Mouse (Mus musculus) kidney, embryonic 14.5 days (tissue): ENCODE results near the gene Myo5a. TPM values are rescaled to one million over a fixed set of nuclear protein-coding genes. Genes with fewer than 3 reads are reported as not detected.
A peak's percentile ranks its signal among the peaks of the same experiment; 100 is the strongest.

Experiments used
- ATAC-seq: fragments of 200-750 bp; cut with Nextera tagmentation; 2 replicates; pipeline ENCODE4 v1.8.0; 2017; ENCODE audit warnings: moderate number of reproducible peaks, mild to moderate bottlenecking, moderate TSS enrichment, moderate library complexity; ENCODE audit not compliant: low FRiP score, low TSS enrichment
- H3K27ac ChIP-seq: fragments of 300-500 bp; sonication (generic); 2 replicates; pipeline ENCODE4 v1.5.1; 2014; ENCODE audit warnings: low read depth, mild to moderate bottlenecking, low read length, moderate library complexity, mixed read lengths
- H3K27me3 ChIP-seq: fragments of 300-500 bp; sonication (generic); 2 replicates; pipeline ENCODE4 v1.6.1; 2014; ENCODE audit warnings: mild to moderate bottlenecking, low read length; ENCODE audit not compliant: control insufficient read depth, insufficient read depth
- H3K36me3 ChIP-seq: fragments of 300-500 bp; sonication (generic); 2 replicates; pipeline ENCODE4 v1.6.1; 2014; ENCODE audit warnings: low read length, mixed read lengths; ENCODE audit not compliant: control insufficient read depth, insufficient read depth
- H3K4me1 ChIP-seq: fragments of 300-500 bp; sonication (generic); 2 replicates; pipeline ENCODE4 v1.6.1; 2014; ENCODE audit warnings: low read length, mixed read lengths; ENCODE audit not compliant: control insufficient read depth, insufficient read depth
- H3K4me2 ChIP-seq: fragments of 300-500 bp; sonication (generic); replicated peaks from 2 replicates; pipeline ENCODE4 v1.6.1; 2014; ENCODE audit warnings: low read depth, mild to moderate bottlenecking, low read length
- H3K4me3 ChIP-seq: fragments of 300-500 bp; sonication (generic); 2 replicates; pipeline ENCODE4 v1.5.1; 2014; ENCODE audit warnings: mild to moderate bottlenecking, low read length
- H3K9ac ChIP-seq: fragments of 300-500 bp; sonication (generic); 2 replicates; pipeline ENCODE4 v1.6.1; 2014; ENCODE audit warnings: low read depth, mild to moderate bottlenecking, low read length, moderate library complexity
- H3K9me3 ChIP-seq: fragments of 300-500 bp; sonication (generic); 2 replicates; pipeline ENCODE4 v1.6.1; 2016; ENCODE audit warnings: low read length; ENCODE audit not compliant: control insufficient read depth
- WGBS: fragments of 180-500 bp; shearing (Covaris S2); extraction: QIAGEN DNeasy Blood & Tissue Kit; methylation state at CpG from one replicate; pipeline ENCODE4 v1.1.7; 2014; 5-methylcytosine and 5-hydroxymethylcytosine counted together
- polyA plus RNA-seq: library from polyadenylated mRNA; unstranded; fragments of >200 nt; fragmentation: Nextera tagmentation; extraction: Ambion mirVana; gene quantifications from 2 replicates; pipeline ENCODE4 v1.2.1, GENCODE M21; 2014

The Myo5a gene
- polyA plus RNA-seq, 1 experiment from 2014 or later, result 23.5 TPM

DNA sequence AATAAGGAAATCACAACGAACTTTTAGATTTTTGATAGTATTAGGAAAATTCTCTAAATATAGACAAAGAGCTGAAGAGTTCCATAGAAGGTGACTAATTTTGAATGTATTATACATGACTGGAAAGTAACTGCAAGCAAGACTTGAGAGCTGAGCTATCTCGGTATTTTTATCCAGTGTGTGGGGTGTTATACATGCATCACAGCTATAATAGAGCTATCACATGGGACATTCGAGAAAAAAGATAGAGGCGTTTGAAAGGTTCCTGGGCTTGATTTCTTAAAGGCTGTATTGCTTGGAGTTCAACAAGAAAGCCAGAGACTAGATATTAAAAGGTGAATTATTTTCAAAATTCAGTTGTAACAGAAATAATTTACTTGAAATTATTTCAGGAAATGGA is 19.0 kb upstream of the Myo5a start:
- Histone ChIP-seq H3K9me3 (no peaks in the 10 kb centered on the region), H3K9ac (no peak overlapping the region), H3K4me2 (no peak overlapping the region), H3K4me3 (no peak overlapping the region), H3K27ac (no peak overlapping the region), H3K36me3 (peaks cover 13% of the 10 kb centered on the region), H3K4me1 (no peaks in the 10 kb centered on the region), H3K27me3 (no peaks in the 10 kb centered on the region)
- ATAC-seq, result no peak
- 91% methylated on average over 4 of the region's 4 CpGs for WGBS

GRCm38 (mm10) chr9:75055046-75055445 is 15.8 kb upstream of the Myo5a start:
- no peak overlapping the region for H3K4me3 ChIP-seq
- no peak overlapping the region for H3K27ac ChIP-seq
- WGBS, result 87% methylated on average over 5 of the region's 5 CpGs
- H3K27me3 ChIP-seq, result no peaks in the 10 kb centered on the region
- H3K4me1 ChIP-seq, result no peaks in the 10 kb centered on the region
- ATAC-seq, result no peak
- H3K4me2 ChIP-seq, result no peak overlapping the region
- H3K9me3 ChIP-seq, result no peaks in the 10 kb centered on the region
- H3K36me3 ChIP-seq, result peaks cover 36% of the 10 kb centered on the region
- no peak overlapping the region for H3K9ac ChIP-seq

DNA sequence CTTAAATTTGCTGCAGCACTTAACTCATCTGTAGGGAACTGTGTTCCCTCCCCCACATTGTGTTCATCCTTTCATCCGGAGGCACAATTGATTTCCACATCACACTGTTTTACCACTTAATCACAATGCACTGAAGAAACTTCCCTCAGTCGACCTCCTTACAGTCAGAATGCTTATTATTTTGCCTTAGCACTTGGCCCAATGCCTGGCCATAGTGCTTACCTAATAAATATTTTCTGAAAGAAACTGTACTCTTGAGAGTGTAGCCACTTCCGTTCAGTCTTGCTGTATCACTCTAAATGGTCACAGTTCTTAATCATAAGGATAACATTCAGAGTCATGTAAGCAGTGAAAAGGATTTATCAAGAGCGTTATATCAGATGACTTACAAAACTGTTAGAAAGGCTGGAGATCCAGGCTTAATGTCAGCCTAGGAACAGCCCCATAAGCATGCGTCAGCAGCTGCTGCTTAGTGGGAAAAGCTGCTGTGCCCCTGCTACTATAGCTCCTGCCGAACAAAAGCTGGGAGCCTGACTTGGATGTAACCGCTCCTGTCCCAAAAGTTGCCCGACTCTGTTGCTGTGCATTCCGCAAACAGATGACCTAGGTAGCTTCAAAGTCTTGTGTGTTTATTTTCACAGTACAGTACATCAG is 6.0 kb upstream of the Myo5a start:
- WGBS, result 65% methylated on average over 9 of the region's 9 CpGs
- Histone ChIP-seq H3K27me3 (no peaks in the 10 kb centered on the region), H3K4me2 (no peak overlapping the region), H3K36me3 (0 out of 2 replicates have a peak, but pooled peaks cover 2% of the 10 kb centered on the region), H3K9me3 (no peaks in the 10 kb centered on the region), H3K27ac (no peak overlapping the region), H3K4me3 (no peak overlapping the region), H3K4me1 (no peaks in the 10 kb centered on the region), H3K9ac (no peak overlapping the region)
- ATAC-seq, result peak; percentile 57; the same call in 1 of the 2 replicates

- Histone ChIP-seq H3K4me3 (peak overlapping the region; percentile 80), H3K4me2 (peak overlapping the region; percentile 84), H3K36me3 (no peaks in the 10 kb centered on the region), H3K9ac (peak overlapping the region; percentile 87), H3K4me1 (no peaks in the 10 kb centered on the region), H3K27me3 (no peaks in the 10 kb centered on the region), H3K9me3 (no peaks in the 10 kb centered on the region), H3K27ac (peak overlapping the region; percentile 67)
- WGBS, result under 1% methylated on average over 48 of the region's 92 CpGs
- peak; percentile 98 for ATAC-seq
Measured at GRCm38 (mm10) chr9:75071029-75071705, 352 bp downstream of the Myo5a start.

DNA sequence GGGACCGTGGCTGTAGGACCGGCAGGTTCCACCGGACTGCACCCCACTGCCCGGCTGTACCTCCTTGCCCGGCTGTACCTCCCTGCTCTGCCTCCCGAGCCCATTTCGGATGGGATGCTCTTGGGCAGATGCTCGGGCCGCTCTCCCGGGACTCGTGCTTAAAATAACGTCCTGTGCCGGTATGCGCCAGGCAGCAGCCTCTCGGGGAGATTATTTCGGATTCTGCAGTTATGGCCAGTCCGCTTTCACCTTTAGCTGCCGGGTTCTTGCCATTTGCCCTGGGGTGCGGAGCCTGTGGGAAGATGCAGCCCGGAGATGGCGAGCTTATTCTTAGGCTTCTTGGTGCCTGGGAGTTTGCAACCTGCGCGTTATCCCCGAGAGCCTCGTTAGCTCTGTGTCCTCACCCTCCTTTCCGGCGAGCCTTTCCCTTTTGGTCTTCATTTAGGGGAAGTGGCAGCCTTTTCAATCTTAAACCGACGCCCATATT is 934 bp downstream of the Myo5a start:
- Histone ChIP-seq H3K27ac (no peak overlapping the region; the same call in 1 of the 2 replicates), H3K27me3 (no peaks in the 10 kb centered on the region), H3K36me3 (no peaks in the 10 kb centered on the region), H3K4me3 (peak overlapping the region; percentile 80), H3K4me1 (no peaks in the 10 kb centered on the region), H3K9me3 (no peaks in the 10 kb centered on the region), H3K4me2 (peak overlapping the region; percentile 84), H3K9ac (peak overlapping the region; percentile 87)
- under 1% methylated on average over 29 of the region's 29 CpGs for WGBS
- peak; percentile 6; the same call in 1 of the 2 replicates for ATAC-seq

DNA sequence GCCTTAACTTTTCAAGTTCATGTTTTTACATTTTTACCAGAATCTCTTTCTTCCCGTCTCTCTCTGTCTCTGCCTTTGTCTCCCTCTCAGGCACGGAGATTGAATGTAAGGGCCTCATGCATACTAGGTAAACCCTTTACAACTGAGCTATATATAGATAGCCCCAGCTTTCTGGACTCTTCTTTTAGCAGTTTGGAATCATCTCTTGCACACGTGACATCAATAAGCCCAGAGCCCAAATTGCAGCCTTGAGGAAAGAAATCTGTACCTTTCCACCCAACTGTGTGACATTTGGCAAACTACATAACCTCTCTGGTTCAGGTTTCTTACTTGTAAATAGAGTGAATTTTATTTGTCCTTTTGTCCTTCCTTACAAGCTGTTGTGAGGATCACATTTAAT is 1.5 kb downstream of the Myo5a start:
- peak overlapping the region; percentile 80 for H3K4me3 ChIP-seq
- WGBS, result 40% methylated on average over 3 of the region's 3 CpGs
- ATAC-seq, result no peak
- H3K36me3 ChIP-seq, result no peaks in the 10 kb centered on the region
- peak overlapping the region; percentile 84 for H3K4me2 ChIP-seq
- no peak overlapping the region for H3K27ac ChIP-seq
- no peaks in the 10 kb centered on the region for H3K27me3 ChIP-seq
- H3K9ac ChIP-seq, result peak overlapping the region; percentile 87
- H3K4me1 ChIP-seq, result no peaks in the 10 kb centered on the region
- H3K9me3 ChIP-seq, result no peaks in the 10 kb centered on the region

GRCm38 (mm10) chr9:75077191-75077590 is 6.4 kb downstream of the Myo5a start:
- ATAC-seq, result 0 out of 2 replicates have a peak, but pooled peaks have one; percentile 28
- no peaks in the 10 kb centered on the region for H3K4me1 ChIP-seq
- H3K4me2 ChIP-seq, result no peak overlapping the region
- H3K4me3 ChIP-seq, result no peak overlapping the region
- no peak overlapping the region for H3K27ac ChIP-seq
- no peaks in the 10 kb centered on the region for H3K36me3 ChIP-seq
- no peak overlapping the region for H3K9ac ChIP-seq
- no peaks in the 10 kb centered on the region for H3K9me3 ChIP-seq
- no peaks in the 10 kb centered on the region for H3K27me3 ChIP-seq

DNA sequence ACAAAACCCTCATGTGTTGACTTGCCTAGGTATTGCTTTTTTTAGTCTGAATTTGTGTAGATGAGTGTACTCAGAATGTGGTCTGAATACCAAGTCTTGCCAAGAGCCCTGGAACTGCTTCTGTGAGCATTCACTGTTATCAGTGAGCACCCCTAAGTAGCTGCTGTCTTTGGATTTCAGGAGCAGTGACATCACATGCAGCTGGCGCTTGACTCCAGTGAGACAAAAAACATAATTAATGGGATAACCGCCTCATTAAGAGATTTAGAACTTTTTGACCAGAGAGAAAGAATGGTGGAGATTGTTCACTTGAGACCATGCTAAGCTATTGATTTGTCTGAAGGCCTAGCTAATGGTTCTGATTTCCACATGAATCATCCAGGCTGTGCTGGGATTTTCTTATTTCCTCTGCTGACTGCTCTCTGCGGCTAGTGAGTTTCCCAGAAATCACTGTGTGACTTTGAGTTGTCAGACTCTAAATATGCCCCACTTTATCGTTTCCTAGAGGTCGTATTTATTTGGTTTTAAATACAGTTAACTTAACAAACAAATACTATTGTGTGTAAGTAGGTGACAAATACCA is 14.5 kb downstream of the Myo5a start:
- H3K4me1 ChIP-seq, result no peaks in the 10 kb centered on the region
- no peak for ATAC-seq
- H3K4me3 ChIP-seq, result no peak overlapping the region
- H3K27ac ChIP-seq, result no peak overlapping the region
- H3K9me3 ChIP-seq, result no peaks in the 10 kb centered on the region
- H3K36me3 ChIP-seq, result no peaks in the 10 kb centered on the region
- WGBS, result 80% methylated on average over 5 of the region's 5 CpGs
- H3K9ac ChIP-seq, result no peak overlapping the region
- no peaks in the 10 kb centered on the region for H3K27me3 ChIP-seq
- no peak overlapping the region for H3K4me2 ChIP-seq

DNA sequence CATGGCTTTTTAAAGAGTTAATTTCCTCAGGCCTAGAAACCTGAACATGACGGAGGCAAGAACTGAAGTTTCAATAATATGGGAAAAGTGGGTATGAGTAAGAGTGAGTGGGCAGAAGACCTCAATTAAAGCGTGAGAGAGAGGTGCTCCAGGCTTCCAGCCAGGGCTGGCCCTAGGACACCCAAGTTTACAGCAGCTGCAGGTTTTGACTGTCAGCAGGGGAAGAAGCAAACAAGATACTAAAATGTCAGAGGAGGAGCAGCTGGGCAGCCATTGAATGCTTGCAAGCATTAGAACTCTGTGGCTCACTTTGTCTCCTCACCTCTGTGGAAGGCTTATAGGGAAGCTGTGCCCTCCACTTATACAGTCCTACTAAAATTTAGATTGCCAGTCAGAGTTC is 17.0 kb downstream of the Myo5a start:
- Histone ChIP-seq H3K27ac (no peak overlapping the region), H3K4me1 (no peaks in the 10 kb centered on the region), H3K9ac (no peak overlapping the region), H3K4me2 (no peak overlapping the region), H3K4me3 (no peak overlapping the region), H3K27me3 (no peaks in the 10 kb centered on the region), H3K9me3 (no peaks in the 10 kb centered on the region), H3K36me3 (no peaks in the 10 kb centered on the region)
- no peak for ATAC-seq
- 62% methylated on average over 2 of the region's 2 CpGs for WGBS
